Mouse (Mus musculus): ENCODE results near the gene Ap3d1. TPM values are rescaled to one million over a fixed set of nuclear protein-coding genes. Genes with fewer than 3 reads are reported as not detected.

The Ap3d1 gene
- total RNA-seq, 2 experiments from 2014 or later = 44.6 to 47.8 TPM

DNA sequence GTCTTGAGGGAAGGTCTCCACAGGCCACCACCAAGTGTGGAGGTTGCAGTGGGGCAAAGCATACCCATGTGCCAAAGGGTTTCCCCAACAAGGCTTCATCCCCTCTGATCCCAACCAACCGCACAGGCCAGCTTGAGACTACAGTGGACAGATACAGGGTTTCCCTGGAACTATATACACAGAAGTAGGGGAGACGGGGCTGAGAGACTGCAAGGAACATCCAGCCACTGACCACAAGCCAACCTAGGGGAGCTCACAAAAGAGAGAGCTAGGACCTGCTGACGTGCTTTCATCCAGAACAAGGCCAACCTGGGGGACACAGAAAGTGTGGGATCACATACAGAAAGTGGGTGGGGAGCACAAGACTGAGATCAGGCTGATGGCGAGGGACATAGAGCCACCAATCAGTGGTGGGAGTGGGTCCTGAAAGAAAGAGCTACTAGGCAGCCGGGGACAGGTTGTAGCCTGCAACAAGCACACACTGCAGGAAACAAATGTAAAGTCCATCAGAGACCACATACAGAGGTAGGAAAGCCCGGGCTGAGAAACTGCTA lies 67.1 kb downstream of the Ap3d1 start:
- DNase-seq = no peak
- intact Hi-C loops (cut with DNase I) = loop anchor here (2.0 kb wide), 1 partner anchor 14 kb away; no protein-coding TSS in a partner anchor

DNA sequence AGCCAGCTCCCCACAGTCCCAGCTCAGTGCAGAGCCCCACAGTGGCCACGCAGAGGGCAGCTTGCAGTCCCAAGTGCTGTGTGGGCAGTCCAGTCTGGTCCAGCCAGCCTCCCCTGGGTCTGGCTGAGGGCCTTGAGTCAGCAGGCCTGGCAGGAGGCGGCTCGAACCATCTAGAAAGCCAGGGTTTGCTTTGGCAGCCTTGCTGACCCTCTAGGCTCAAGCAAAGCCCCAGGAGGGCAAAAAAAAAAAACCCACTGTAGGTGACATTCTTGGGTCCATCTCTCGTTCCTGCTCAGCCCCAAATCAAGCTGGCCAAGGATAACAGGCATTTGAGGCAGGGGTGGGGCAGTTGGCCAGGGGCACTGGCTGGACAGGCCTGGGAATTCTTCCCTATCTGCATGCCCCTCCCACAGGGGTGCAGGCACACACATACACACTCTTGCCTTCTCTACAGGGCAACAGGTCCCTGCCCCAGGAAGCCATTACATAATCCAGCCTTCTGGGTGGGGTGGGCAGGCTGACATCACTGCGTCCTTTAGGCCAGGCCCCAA lies 67.8 kb downstream of the Ap3d1 start:
- intact Hi-C loops (cut with DNase I) = loop anchor here (2.0 kb wide), 1 partner anchor 13 kb away; no protein-coding TSS in a partner anchor
- DNase-seq = peak; percentile 71

DNA sequence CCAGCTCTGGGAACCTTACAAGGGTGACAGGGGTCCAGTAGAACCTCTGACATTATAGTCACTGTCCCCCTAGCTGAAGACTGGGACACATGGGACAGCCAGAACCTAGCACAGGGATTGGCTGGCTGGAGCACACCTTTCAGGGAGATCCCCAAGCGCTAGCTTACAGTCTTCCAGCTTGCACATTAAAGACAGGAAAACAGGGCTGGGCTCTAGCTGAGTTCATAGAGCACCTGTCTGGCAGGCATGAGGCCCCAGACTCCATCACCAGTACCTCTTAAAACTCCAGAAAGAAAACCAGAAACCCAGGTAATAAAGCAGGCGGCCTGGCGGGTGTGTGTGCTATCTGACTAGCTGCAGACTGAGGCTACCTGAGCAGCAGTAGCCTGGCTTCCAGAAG lies 68.4 kb downstream of the Ap3d1 start:
- no peak for DNase-seq
- intact Hi-C loops (cut with DNase I) = loop anchor here (2.0 kb wide), 1 partner anchor 13 kb away; no protein-coding TSS in a partner anchor

DNA sequence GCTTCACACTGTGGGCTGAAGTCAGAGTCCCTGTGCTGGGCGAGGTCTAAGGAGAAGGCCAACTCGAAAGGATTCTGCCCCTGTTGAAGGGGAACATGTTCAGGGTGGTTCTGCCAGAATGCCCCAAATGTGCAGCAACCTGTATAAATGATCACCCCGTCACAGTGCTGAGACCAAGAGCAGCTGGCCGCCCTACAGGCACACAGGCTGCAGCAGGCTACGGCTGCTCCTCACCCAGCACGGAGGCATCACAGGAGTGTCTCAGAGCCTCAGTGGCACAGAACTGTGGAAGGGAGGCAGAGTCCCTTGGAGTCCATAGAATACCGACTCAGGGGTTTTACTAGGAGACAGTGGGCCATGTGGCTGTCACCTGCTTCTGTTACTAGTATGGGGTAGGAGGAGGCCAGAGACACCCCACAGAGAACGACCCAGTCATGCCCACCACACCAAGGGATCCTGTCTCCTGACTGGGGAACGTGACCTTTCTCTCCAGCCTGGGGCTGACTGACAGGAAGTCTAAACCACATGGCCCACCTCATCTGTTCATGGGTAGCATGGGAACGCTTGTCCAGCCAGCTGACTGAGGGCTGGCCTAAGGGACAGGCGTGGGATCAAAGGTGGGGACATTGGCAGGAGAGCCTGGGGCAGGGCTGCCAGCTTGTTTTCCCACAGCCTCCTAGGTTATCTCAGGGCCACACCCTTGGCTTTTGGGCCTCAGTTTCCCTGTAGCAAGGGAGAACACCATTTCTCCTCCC lies 70.0 kb downstream of the Ap3d1 start:
- no peak for DNase-seq
- intact Hi-C loops (cut with DNase I) = no loop called here

DNA sequence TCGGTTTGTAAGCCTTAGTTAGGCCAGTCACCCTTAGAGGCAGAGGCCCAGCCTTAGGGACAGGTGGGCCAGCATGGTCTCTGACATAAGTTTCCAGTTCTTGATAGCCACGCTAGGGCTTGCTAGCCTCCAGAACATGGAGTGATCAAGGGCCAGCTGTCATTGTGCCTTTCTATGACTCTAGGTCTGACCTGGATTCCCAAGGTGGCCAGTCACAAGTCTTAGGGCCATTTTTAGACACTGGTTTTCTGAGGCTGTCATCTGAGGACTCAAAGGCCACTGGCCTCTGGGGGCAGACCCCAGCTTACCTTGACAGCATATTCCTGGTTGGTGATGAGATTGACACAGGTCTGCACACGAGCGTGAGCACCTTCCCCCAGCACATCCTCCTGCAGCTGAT lies 70.8 kb downstream of the Ap3d1 start:
- intact Hi-C loops (cut with DNase I) = no loop called here
- DNase-seq = no peak

DNA sequence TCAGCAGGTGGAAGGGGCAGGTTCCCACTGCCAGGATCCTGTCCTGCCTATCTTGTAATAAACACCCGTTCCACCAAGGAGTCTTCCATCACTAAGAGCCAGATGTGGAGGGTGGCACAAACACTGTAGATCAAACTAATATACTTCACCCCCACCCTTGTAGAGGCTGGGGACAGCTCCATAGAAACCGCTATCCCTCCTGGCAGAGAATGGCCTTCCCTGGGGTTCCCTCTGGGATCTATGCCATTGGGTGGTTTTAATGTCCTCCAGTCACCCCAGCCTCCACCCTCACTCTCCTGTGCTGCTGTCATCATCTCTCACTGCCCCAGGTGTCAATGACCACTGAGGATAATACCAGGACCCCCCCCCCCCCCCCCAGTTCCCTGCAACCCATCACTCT lies 71.5 kb downstream of the Ap3d1 start:
- intact Hi-C loops (cut with DNase I) = no loop called here
- DNase-seq = no peak

DNA sequence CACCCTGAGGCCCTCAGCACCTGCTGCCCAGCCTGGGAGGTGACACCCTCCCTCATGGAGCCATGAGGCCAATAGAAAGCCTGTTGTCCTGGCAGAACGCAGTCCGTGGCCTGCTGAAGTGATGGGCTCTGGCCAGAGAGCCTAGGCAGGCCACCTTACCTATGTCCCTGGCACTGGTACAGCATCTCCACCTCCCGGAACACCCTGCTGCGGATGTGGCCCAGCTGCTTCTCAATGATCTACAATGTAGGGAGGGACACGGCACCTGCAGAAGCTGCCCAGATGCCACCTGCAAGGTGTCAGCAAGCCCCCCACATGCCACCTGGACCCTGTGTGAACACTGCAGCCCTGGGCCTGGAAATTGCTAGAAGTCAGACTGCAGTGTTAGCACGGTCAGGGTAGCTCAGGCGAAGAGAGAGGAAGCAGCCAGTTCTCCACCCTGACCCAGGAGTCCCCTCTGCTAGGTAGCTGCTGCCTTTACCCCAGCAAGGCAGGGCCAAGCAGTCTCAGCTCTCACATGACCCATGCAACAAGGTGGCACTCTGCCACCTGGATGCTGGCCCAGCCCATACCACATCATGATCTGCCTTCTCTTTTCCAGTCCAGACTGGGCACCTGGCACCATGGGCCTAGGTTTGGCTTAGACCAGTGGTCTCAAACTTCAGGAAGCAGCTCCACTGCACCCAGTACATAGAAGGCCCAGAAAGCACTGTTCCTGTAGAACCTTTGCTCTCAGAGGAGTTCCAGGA lies 72.2 kb downstream of the Ap3d1 start:
- peak; percentile 78 to 84 for DNase-seq
- intact Hi-C loops (cut with DNase I) = no loop called here

DNA sequence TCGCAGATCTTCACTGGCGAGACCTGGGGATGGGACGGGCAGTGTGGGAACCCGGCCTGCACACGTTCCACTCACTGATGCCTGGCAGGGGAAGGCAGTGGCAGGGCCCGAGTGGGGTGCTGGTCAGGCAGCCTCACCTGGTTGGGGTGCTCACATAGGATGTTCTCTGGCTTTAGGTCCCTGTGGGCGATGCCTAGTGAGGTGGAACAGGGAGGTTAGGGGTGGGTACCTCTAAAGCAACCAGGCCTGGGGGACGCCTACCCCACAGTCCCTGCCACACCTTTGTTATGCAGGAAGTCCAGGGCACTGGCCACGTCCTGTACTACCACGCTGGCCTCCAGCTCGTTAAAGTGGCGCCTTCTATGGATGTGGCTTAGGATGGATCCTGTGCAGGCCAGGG lies 73.0 kb downstream of the Ap3d1 start:
- intact Hi-C loops (cut with DNase I) = no loop called here
- DNase-seq = no peak

DNA sequence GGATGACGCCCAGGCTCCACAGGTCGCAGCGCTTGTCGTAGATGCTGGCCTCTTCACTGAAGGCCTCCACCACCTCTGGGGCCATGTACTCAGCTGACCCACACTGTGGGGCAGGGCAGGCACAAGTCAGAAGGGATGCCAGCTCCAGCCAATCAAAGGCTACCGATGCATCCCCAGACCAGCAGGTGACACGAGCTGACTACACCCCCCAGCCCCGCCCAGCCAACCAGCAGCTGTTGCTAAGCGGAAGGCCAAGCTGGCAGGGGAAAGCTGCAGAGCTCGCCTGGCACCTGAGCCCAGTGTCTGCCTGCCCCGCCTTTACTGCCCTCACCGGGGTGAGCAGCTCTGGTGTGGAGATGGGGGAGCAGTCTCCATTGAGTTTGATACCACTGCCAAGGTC lies 73.5 kb downstream of the Ap3d1 start:
- peak in 1 of 2 experiments; percentile 58 for DNase-seq
- intact Hi-C loops (cut with DNase I) = no loop called here

DNA sequence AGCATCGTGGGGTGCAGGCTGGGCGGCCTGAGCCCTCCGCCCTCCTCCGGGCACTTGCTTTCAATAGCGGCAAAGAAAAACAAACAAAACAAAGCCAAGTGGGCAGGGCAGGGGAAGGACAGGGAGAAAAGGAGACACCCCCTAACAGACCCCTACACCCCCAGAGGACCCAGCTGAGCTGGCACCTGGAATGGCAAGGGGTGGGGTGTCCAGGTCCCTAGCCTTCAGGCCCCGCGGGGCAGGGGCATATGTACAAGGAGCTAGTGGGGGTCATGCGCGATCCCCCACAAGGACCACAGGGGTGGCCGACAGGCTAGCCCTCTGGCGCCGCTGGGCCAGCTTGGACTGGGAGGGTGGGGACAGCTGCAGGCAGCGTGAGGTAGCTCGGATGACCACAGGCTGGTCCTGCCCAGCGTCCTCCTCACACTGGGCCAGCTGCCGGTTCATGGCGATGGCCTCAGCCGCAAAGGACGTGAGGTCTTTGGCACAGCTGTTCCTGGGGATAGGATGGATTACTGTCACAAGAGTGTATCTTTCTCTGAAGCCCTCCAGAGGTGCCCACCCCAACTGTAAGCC lies 75.1 kb downstream of the Ap3d1 start:
- intact Hi-C loops (cut with DNase I) = no loop called here
- DNase-seq = no peak

DNA sequence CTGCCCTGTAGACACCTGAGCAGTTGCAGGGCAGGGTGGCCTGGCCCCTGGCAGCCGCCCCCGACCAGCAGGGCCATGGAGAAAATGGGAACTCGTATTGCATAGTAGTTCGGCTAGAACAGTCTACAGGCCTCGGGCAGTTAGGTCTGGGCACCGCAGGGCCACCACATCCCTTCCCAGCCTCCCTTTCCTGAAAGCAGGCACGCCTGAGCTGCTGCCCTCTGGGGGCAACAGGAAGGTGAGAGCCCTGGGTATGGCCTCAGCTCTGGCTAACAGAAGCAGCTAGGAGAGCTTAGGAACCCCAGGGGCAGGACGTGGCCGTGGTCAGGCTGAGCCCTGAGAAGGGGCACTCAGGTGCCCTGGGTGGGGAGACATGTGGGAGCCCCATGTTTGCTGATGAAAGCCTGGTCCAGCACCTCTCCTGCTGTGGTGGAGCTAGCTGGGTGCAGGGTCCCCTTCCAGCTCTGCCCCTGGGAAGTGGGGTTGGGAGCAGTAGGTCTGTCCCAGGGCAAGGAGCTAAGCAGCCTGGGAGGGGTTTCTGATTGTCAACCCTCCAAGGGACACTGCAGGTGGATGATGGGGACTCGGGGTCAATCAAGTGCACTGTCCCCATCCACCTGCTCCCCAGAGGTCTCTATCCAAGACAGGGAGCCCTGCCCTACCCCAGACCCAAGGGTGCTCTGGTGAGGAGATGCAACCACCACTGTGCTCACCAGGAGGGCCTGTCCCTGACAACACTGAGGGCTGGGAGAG lies 75.9 kb downstream of the Ap3d1 start:
- DNase-seq = no peak
- intact Hi-C loops (cut with DNase I) = no loop called here

DNA sequence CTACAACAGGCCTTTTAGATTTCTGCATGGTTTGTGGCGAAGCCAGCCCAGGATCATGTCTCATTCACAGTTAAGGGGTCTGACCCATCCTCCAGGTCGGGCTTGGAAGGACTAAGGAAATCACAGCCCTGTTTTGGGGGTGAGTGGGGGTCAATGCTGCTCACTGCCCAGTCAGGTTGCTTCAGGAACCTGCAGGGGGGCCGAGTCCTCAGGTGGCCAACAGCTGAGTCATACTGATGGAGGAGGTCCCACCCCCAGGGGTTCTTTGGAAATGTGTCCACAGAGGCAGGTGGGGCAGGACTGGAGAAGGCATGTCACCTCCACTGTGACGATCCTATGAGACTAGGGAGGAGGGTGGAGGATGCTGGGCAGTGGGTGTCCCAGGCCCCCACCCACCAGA lies 76.6 kb downstream of the Ap3d1 start:
- DNase-seq = no peak
- intact Hi-C loops (cut with DNase I) = no loop called here

DNA sequence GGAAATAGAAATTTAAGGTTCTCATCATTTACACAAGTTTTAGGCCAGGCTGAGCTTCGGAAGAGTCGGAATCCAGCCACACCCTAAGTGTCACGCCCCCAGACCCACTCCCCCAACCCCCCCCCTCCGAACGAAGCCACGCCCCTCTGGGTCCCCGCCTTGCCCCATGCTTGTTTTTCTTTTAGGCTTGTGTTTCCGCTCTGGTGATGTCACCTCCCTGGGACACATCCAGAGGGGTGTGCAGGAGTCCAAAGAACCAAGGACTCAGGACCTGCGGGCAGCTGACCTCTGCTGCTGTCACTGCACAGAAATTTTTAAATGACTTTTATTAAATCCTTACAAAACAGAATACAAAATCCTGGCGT lies 77.1 kb downstream of the Ap3d1 start:
- peak; percentile 84 to 88 for DNase-seq
- intact Hi-C loops (cut with DNase I) = no loop called here

DNA sequence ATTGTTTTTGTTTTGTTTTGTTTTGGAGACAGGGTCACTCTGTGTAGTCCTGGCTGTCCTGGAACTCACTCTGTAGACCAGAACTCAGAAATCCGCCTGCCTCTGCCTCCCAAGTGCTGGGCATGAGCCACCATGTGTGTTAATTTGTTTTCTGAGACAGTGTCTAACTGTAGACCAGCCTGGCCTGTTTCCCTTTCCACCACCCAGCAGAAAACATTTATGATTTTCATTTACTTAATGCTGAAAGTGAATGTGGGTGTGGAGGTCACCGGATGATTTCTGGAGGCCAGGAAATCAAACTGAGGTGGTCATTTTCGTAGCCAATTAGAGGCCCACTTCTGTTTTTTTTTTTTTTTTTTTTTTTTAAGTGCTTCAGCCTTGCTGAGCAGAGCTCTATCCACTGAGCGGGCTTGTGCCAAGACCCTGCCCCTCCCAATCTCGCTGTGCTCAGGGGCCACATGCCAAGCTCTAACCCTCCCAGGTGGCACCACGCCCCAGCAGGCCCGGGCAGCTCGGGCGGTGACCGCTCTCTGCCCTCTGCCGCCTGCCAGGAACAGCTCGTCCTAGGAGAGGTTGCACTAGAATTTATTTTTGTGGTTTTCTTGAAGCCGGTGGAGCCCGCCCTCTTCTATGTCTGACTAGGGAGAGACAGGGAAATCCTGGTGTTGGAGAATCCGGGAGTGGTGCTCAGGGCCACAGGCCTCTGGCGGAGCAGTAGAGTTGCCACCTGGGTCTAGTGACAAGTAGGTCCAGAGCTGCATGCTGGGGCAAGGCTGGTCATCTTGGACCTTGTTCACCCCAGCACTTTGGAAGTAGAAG lies 77.7 kb downstream of the Ap3d1 start:
- DNase-seq = peak; percentile 91 to 94
- intact Hi-C loops (cut with DNase I) = no loop called here

DNA sequence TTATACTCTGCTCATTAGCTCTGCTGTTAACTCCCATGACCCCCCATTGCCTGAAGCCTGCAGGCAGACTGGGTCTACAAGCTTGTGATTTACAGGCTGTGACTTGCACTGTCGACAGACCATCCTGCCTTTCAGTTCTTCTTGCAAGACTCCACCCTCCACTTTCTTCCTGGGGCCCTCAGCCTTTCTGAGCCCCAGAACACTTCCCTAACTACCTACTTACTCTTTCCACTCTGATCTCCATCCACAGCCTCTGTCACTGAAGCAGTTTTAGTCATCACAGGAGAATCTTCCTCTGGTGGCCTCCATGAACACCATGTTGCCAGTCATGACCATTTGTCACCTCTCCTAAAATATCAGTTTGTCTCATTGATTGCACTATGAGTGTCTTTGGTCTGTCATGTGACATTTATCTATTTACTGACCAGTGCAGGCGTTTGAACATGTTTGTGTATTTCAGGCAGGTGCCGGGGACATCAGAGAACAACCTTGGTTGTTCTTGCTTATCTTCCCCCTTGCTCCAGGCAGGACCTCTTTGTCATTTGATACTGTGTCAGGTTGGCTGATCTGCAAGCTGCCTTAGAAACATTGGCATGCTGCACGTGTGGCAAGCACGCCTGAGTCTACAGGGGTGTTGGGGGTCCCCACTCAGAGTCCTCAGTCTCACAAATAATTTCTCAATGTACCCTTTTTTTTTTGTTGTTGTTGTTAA lies 78.4 kb downstream of the Ap3d1 start:
- no peak for DNase-seq
- intact Hi-C loops (cut with DNase I) = no loop called here

DNA sequence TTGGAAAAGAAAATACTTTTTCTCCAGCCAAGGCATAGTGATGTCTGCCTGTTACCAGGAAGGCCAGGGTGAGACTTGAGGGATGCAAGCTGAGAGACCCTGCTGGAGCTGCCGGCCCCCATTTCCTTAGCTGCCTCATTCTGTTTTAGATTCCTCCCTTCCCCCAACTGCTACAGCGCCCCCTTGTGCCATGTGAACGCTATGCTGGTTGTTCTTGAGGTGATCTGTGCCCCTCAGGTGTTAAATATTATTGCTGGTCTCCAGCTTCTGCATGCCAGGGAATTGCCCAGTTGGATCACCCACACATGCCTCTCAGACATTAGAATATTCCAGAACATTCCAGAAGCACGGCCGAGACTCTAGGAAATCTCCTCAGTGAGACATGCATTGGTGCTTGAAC lies 80.9 kb downstream of the Ap3d1 start:
- DNase-seq = peak in 1 of 2 experiments; percentile 75
- intact Hi-C loops (cut with DNase I) = loop anchor here (2.0 kb wide), 1 partner anchor 14 kb away; no protein-coding TSS in a partner anchor

DNA sequence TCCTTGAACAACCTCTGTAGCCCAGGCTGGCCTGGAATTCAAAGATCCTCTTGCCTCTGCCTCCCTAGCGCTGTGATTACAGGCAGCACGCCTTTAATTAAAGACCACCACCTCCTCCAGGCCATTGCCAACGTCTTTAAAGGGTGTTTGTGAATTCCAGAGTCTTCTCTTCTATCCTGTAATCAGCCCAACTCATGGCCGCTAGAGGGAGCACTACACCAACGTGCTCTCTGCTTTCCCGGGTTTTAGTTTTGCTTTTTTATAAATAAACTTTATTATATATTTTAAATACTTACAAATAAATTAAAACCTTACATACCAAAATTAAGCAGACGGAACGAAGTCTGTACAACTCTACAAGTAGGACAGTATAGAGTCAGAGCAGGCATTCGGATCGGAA lies 82.9 kb downstream of the Ap3d1 start:
- intact Hi-C loops (cut with DNase I) = loop anchor here (1.0 to 5.0 kb wide), 2 partner anchors 26 to 37 kb away; partner anchors contain the start of gene Csnk1g2
- peak; percentile 81 to 88 for DNase-seq

DNA sequence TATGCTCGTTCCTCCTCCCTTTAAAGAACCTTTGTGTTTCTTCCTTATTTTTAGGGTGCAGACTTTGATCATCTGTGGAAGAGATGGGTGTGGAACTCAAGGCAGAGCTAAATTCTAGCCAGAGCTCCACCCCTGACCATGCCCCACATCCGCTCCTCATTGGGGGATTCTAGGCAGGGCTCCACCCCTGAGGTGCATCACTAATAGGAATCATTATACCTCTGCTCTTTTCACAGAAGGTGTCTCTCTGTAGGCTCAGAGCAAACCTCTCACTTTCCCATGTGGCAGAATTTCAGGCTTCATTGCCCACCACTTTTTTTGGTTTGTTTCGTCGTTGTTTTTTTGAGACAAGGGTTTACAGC lies 83.2 kb downstream of the Ap3d1 start:
- DNase-seq = no peak
- intact Hi-C loops (cut with DNase I) = loop anchor here (1.0 to 5.0 kb wide), 2 partner anchors 26 to 37 kb away; partner anchors contain the start of gene Csnk1g2
